Mouse (Mus musculus) hematopoietic stem cell, adult 5-6 weeks (primary cell): Measurements from ENCODE around the gene Slc22a15. TPM values are rescaled to one million over a fixed set of nuclear protein-coding genes. Genes with fewer than 3 reads are reported as not detected.

ENCODE experiments used
- ATAC-seq, 2 experiments: fragments of 125-278 bp in 1 of 2; replicated peaks in 1 of 2; 2 replicates each; pipeline ENCODE4 v1.8.0; 2016 to 2017; ENCODE audit warnings: inconsistent platforms in 2 of 2, mild to moderate bottlenecking in 2 of 2, moderate number of reproducible peaks in 2 of 2, low read depth in 1 of 2, moderate TSS enrichment in 1 of 2; ENCODE audit not compliant: low FRiP score in 2 of 2, poor library complexity in 2 of 2, severe bottlenecking in 2 of 2, insufficient read depth in 1 of 2, low TSS enrichment in 1 of 2
- total RNA-seq: library from RNA; stranded (forward); fragments of 172-1452, 232-1000 nt; gene quantifications from 2 replicates; pipeline ENCODE4 v1.2.3, GENCODE M21; 2017

Slc22a15 gene
- total RNA-seq, 1 experiment from 2014 or later = 4.3 TPM

DNA sequence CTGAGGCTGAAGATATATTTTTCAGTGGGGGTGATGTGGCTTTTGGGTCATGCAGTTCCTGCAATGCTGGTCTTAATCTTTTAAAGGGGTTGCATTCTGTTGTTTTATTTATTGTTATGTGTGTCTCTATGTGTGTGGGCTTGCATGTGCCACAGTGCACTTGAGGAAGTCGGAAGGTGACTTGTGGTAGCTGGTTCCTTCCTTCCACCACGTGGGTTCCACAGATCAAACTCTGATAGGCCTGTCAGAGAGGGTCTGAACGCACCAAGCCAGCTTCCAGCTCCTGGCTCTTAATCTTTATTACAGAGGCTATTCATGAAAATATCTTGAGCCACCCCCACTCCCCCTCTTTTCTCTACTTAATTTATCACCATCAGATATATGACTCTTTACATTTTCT is 40.4 kb downstream of the Slc22a15 start:
- ATAC-seq = peak; percentile 32 to 63; a peak in 3 of 4 replicates

DNA sequence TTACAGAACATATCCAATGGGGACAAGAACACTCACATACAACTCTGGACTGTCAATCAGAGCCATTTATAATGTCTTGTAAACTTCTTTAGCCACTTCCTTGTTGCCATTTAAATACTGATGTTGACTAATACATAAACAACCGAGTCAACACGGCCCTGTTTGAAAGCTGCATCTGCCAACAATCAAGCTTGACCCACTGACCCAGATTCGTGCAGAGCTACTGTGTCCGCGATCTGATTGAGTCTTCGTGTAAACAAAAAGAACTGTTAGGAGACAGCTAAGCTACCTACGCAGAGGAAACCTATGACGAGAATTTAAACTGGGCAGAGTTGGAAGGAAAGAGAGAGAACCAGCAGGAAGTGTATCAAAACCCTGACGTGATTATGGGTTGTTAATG is 42.5 kb downstream of the Slc22a15 start:
- ATAC-seq = no peak

DNA sequence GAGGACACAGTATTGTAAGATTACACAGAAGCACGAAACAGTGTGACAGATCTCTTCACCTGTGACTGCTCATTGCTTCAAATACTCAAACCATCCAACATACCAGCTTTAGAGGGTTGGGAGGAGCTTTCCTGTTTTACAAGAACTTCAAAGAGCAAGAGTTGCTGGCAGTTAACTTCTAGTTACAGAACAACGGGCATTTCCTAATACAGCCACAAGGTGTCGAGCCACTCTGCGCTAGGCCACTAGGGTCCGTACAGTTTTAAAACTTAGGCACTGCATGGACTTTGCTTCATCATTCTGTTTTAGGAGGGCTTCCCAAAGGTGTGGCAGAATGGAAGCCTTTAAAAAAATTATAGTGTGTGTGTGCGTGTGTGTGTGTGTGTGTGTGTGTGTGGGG is 43.4 kb downstream of the Slc22a15 start:
- ATAC-seq = no peak

DNA sequence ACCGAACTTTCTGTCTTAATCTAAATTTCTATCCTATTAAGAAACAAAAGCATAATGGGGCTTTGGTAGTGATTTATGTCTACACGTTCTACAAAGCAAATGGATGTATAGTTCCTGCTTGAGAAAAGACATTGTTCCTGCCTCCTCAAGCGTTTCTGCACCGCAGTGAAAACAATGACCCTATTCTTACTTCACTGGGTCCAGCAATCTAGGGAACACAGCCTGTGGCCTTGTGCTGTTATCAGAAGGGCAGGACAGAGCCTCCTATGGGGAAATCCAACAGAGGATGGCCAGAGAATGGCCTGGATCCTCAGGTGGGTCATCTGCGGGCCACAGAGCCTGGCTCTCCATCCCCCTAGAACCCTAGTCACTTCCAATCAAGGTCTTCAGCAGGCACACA is 46.1 kb downstream of the Slc22a15 start:
- ATAC-seq = no peak

DNA sequence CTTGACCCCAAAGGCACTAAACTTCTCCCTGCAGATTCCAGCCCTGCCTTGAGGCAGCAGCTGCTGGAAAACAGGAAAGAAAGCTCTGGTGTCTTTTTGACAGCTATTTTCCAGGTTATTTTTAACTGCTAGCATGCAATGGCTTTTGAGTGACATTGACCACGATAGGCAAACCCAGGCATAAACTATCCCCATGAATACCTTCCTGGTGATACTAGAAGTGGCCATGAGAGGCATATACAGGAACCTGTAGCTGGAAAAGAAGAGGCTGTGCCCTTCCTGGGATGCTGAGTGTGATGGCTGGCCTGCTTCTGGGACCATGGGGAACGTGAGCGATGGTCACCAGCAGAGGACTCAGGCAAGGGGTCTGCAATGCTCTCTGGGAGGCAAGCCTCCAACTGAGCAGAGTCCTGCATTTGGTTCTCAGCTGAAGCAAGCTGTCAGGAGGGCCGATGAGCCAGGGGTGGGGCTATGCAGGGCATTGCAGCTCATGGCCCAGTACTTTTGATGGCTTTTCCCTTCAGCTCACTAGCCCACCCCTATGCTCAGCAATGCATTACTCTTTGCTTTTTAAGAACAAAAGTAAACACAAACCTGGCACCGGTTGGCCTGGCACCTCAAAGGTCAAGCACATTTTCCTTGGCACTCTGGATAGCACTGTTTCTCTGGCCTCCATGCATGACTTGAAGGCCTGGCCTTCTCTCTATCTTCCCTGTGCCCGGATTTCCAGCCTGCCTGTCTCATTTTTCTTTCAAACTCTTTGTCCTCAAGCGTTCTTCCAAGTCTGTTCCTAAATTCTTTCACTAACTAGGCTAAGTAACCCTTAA is 47.6 kb downstream of the Slc22a15 start:
- ATAC-seq = no peak

DNA sequence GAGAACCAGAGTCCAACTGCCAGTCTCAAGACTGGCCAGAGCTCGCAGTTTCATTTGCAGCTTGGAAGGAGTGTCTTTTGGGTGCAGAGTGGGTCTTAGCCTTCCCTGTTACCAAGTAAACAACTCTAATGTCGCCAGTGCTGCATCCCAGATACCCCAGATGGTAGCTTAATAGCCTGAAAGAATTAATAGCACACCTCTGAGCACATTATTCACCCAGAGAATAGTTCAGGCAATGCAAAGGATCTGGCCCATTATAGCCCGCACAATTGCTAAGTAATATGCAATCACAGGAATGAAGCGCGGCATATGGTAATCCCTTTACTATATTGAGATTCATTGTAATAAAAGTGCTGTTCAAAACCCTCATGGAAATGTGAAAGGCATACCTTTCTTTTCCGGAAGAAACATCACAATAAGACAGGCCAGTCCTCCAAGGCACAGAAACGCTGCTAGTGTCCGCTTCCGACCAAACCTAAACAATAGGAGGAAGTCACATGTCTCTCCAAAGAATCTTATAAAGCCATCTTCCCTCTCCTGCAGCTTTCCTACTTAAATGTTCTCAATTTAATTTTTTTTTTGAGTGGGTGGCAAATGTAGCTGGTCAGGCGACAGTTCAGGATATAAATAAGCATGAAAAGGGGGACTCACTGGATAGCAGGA is 48.9 kb downstream of the Slc22a15 start:
- ATAC-seq = no peak

DNA sequence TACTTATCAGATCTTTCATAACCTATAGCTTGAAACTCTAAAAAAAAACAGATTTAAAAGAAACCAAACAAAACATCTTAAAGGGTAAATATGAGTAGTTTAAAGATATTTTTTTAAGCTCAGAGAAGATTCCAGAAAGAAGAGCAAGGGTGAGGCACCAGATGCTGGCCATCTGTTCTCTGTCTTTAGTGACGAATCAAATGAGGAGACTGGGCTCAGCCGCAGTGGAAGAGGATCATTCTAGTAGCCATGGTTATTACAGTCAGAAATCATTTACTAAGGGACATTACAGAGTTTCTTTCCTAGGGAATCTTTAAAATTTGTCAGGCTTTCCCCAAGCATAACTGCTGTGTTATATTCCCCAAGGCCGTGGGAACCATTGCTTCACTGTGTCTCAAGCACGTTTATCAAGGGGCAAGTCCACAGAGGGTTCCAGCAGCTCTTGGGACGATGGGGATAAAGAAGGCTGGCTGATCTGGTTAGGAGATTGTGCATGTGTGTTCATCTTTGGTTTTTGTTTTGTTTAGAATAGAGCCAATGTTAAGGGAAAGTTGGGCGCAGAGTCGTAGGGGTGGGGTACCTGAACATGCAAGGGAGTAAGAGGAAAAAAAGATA is 51.1 kb downstream of the Slc22a15 start:
- ATAC-seq = no peak

DNA sequence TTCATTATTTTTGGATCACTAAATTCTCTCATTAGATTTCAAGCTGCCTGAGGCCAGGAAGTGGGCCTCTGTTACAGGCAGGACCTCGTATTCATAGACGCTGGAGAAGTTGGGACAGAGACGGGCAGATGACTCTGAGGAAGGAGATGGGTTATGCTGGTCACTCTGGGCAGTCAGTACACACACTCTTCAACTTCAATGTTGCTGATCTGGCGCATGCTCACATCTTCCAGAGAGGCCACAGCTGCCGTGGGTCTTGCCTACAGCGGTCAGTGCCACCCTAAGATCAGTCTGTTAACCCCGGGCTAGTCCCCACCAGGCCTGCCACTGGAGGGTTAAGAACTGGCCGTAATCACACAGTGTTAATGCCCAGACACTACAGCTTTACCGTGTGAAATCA is 52.3 kb downstream of the Slc22a15 start:
- no peak for ATAC-seq

DNA sequence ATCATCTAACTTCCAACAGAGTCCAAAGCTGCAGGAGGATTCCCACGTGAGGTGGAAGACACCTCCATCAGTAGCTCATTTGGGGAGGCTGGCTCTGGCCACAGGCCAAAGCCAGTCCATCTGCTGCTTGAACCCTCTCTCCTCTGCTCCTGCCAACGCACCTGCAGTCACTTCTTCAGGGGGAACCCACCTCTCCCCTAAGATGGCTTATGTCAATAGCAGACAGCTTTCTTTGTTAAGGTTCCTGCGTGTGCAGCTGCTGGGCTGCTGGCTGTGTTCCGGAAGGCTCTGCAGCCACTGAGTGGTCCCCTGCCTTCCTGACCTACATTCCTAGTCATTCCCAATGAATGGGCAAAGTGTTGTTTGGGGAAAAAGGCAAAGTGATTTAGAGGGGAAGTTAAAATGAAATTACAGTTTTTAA is 57.2 kb downstream of the Slc22a15 start:
- no peak for ATAC-seq

DNA sequence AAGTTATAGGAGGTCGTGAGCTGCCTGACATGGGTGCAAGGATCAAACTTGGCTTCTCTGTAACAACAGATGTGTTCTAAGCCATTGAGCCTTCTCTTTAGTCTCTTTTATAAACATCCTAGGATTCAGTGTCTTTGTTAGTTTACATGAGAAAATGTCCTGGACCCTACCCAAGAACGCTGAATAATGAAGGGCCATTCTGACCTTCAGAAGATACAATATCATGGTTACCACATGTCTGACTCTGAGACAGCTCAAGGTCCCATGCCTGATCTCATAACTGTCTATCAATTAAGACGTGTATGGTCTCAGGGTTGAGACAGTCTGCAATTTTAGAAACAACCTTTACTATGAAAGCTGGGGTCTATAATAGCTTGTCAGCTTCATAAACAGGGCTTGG is 62.4 kb downstream of the Slc22a15 start:
- no peak for ATAC-seq

DNA sequence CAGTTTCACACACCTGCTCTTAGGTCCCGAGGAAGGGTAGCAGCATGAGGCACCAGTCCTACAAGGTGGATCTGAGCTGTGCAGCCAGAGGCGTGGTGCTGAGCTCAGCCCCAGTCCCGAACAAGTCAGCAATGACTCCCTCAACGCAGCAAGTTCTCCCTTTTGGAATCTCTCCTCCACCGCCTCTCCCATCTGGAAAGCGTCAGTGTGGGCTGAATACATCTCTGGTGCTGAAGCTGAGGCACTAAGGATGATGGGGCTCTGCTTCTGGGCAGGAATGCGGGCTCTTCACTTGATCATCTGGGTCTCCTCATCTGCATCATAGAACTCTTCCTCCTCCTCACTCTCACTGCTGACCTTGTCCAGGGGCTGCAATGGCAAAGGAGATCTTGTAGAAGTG is 64.1 kb downstream of the Slc22a15 start:
- no peak for ATAC-seq

DNA sequence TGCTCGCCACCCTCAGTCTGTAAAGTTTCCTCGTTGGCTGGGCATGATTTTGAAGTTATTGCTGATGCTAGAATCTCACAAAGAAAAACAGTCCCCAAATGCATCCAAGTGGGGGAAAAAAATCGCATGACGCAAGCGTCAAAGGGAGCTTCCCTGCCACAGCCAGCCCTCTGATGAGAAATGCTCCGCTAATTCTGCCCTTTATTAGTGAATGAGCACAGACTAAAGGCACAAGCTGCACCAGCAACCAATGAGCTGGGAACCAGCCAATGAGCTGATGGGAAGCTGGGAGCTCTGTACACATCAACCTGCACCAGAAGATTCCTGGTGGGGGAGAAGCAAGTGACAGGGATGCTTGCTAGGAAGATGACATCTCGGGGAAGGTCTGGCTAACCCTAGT is 64.5 kb downstream of the Slc22a15 start:
- ATAC-seq = no peak

DNA sequence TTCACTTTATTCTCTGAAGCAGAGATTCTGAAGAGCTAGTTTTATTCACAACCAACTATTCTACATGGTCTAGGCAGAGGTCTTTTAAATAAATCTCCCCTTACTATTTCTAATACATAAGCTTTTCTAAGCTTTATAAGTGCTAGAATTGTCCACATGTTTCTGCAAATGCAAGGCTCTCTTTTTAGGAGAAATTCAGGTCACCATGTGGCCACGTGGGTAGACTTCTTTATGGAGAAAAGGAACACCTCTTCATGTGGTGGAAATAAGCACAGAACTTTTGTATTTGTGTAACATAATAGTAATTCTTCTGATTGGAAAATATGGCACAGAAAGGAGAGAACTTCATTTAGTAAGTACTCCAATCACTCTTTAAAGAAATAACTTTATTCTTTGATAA is 70.2 kb downstream of the Slc22a15 start:
- ATAC-seq = no peak

DNA sequence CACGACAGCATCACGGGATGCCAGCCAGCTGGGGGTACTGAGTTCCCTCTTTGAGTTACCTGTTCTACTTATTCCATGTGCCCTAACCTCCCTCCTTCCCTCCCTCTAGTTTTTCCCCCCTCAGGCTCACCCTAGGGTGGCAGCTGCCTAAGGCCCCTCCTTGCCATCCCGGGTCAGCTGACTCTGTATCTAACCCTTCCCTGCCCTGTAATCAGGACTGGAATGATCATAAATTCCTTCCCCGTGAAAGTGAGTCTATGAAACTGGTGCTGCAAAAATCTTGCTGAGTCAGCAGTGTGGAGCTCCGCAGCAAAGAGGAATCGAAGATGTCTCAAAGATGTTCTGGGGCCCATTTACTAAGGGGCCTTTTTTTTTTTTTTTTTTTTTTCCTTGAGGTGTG is 72.9 kb downstream of the Slc22a15 start:
- ATAC-seq = no peak

DNA sequence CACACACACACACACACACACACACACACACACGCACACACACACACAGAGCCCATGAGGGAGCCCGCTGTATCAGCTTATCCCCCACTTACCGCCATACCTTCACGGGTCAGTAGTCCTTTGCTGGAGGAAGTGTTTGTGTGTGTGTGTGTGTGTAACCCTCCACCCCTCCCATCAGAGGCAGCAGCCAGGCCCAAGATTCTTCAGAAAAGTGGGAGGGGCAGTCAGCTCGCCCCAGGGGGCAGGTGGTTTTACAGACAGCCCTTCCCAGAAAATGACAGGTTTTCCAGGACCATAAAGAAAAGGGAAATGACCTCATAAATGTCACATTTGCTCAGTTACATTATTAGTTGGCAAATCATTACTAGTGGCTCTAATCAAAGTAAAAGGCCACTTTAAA is 75.4 kb downstream of the Slc22a15 start, which contains the start of gene Mab21l3:
Gene Mab21l3 (minus strand): TSS at position 144 of the 400 bp plus-strand sequence.
- ATAC-seq = no peak

DNA sequence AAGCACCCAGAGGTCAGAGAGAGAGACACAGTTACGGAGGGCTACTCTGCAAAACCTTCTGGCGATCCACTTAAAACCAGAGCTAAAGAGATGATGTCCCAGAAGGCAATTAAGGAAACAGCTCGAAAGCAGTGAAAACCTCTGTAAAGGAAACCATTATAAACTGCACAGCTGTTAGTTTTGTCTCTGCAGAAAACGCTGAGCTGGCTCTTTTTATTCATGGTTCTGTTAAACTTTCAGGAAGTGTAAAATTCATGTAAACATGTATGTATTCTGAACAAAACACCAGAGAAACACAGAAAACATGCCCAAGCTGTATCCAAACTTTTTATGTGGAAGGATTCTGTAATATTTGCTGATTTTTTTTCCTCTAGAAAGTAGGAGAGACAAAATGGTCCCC is 78.2 kb downstream of the Slc22a15 start:
- no peak for ATAC-seq

DNA sequence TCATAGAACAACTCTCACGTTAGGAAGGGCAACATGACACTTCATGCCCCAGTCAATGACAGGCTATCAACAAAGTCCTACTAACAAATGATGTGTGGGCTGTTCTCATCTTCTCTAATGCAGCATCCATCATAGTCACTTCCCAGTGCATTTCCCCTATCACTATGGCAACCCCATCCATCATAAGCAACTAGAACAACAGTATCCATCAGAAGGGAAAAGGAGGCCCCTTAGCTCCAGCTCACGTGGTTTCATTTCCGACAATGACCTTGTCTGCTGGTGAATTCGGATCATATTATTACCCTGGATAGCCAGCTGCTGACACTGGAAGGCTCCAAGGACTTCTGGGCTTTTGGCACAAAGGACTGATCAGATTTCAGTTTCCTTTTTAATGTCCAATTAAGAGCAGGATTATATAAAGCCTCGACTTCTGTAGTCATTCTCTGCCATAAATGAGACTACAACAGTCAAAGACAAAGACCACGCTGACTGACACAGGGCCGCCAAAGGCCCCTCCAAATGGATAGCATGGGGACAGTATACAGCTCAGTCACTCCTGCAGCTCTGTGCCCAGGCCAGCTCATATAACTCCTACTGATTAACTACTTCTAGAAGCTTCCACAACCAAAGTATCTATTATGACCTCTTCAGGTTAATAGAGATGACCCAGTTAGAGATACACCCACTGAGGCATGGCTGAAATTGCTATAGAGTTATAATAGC is 81.7 kb downstream of the Slc22a15 start:
- ATAC-seq = no peak

DNA sequence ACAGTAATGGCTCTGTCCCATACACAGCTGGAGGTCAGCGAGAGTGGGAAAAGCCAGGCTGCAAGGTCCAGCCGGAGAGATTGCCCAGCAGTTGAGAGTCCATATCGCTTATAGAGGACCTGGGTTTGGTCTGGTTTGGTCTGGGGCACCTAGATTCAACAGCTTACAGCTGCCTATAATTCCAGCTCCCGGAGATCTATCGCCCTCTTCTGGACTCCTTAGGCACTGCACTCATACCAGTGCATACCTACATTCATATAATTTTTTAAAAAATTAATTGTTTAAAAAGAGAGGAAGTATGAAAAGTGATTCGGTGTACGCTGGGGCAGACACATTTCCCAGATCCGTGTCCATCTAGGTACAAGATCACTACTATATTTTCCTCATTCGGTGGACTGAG is 84.9 kb downstream of the Slc22a15 start:
- ATAC-seq = no peak
